Mouse (Mus musculus): ENCODE results near the gene Btbd1. TPM values are rescaled to one million over a fixed set of nuclear protein-coding genes. Genes with fewer than 3 reads are reported as not detected.

Gene Btbd1
- polyA plus RNA-seq, 1 experiment: 66.6 TPM

DNA sequence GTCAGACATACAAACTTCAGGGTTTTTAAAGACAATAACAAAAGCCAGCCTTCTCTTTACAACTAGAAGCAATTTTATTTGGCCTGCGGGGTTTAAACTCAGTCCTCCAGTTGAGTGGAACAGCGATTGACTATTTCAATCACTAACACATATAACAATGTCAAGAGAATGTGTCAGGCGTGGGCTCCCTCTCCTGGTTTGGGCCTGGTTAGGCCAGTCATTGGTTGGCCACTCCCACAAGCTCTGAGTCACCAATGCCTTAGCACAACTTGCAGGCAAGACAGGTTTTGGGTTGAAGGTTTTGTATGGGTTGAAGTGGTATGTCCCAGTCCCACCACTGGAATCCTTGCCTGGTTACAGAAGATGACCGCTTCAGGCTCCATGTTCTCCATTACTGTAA, 85.1 kb downstream of the Btbd1 start:
- no peaks in the 10 kb centered on the region for H3K36me3 ChIP-seq (ENCODE audit: control insufficient read depth, insufficient read depth)
- TF ChIP-seq E2F4 (IDR thresholded peaks at IDR 0.05; ENCODE audit: insufficient read depth) (no peak), TCF3 (IDR thresholded peaks at IDR 0.05; ENCODE audit: insufficient read length, low read depth) (no peak), POLR2AphosphoS2 (IDR thresholded peaks at IDR 0.05; ENCODE audit: insufficient read length, low read depth) (no peak), SRF (IDR thresholded peaks at IDR 0.05; ENCODE audit: control insufficient read depth, insufficient read length, low read depth) (no peak), REST (IDR thresholded peaks at IDR 0.05; ENCODE audit: insufficient read depth, insufficient read length) (no peak), MYOD1 (IDR thresholded peaks at IDR 0.05; ENCODE audit: control insufficient read depth in 1 of 3, insufficient read length in 2 of 3, low read depth in 2 of 3) (no peak), TCF12 (IDR thresholded peaks at IDR 0.05; ENCODE audit: insufficient read depth, poor library complexity, severe bottlenecking) (no peak), MAX (IDR thresholded peaks at IDR 0.05; ENCODE audit: low read depth) (no peak), CEBPB (IDR thresholded peaks at IDR 0.05; ENCODE audit: insufficient read depth, poor library complexity, severe bottlenecking) (no peak), USF1 (IDR thresholded peaks at IDR 0.05; ENCODE audit: low read depth) (no peak), MYOG (IDR thresholded peaks at IDR 0.05; ENCODE audit: control insufficient read depth in 1 of 3, insufficient read depth in 1 of 3, insufficient read length in 2 of 3, low read depth in 2 of 3) (no peak), POLR2A (IDR thresholded peaks at IDR 0.05; ENCODE audit: insufficient read length, low read depth) (no peak)
- H3ac ChIP-seq (ENCODE audit: control insufficient read depth, insufficient read length): no peak overlapping the region
- H3K27me3 ChIP-seq (ENCODE audit: control insufficient read depth, insufficient read depth, insufficient read length): no peaks in the 10 kb centered on the region
- no peaks in the 10 kb centered on the region for H3K79me2 ChIP-seq (ENCODE audit: control insufficient read depth, insufficient read depth)
- H3K4me3 ChIP-seq: no peak overlapping the region
- H3K4me2 ChIP-seq (ENCODE audit: low read depth): no peak overlapping the region

Other genes with a start within 250 kb of the Btbd1 start
- not detected for gene Homer2, start 121.9 kb downstream of the Btbd1 start, polyA plus RNA-seq (2012; fragmentation: generic; extraction: Trizol)
- gene Ramac, start 66.5 kb downstream of the Btbd1 start, polyA plus RNA-seq (2012; fragmentation: generic; extraction: Trizol): 15.6 TPM
- 28.6 TPM for gene 3110040N11Rik, start 40.0 kb downstream of the Btbd1 start, polyA plus RNA-seq (2012; fragmentation: generic; extraction: Trizol)
- not detected for gene Gm10160, start 26.4 kb upstream of the Btbd1 start, polyA plus RNA-seq (2012; fragmentation: generic; extraction: Trizol)
- gene Tm6sf1, start 29.6 kb upstream of the Btbd1 start, polyA plus RNA-seq (2012; fragmentation: generic; extraction: Trizol): 11.4 TPM
- 0.06 TPM for gene Hdgfl3, start 105.0 kb upstream of the Btbd1 start, polyA plus RNA-seq (2012; fragmentation: generic; extraction: Trizol)
- 0.06 TPM for gene Bnc1, start 162.9 kb upstream of the Btbd1 start, polyA plus RNA-seq (2012; fragmentation: generic; extraction: Trizol)

Data from myocyte (in vitro differentiated cells).